Mouse (Mus musculus): Measurements from ENCODE around the gene Slc12a9.

DNA sequence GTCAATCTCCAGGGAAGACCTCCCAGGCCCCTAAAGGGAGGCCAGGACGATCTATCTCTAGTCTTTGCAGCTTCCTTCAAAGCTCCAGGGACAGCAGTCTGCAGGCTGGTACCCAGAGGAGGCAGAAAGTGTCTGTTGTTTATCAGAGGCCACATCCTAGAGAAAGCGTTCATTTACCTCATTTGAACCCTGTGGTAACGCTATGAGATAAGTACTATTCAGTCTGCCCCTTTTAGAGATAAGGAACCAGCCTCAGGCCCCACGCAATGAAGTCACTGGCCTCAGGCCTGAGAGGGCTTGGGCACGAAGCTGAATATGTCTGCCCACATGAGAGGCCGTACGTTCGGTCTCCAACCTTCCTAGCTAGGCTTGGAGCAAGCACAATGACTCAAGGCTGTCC lies 16.0 kb downstream of the Slc12a9 start:
- no peak for TF ChIP-seq CTCF (IDR thresholded peaks at IDR 0.05; ENCODE audit: low read depth, low read length)
- TF ChIP-seq POLR2A (IDR thresholded peaks at IDR 0.05; ENCODE audit: extremely low read depth, insufficient read depth, low read length), result no peak

Measured in liver, adult 2 months (tissue).